In the genomic region with DNA sequence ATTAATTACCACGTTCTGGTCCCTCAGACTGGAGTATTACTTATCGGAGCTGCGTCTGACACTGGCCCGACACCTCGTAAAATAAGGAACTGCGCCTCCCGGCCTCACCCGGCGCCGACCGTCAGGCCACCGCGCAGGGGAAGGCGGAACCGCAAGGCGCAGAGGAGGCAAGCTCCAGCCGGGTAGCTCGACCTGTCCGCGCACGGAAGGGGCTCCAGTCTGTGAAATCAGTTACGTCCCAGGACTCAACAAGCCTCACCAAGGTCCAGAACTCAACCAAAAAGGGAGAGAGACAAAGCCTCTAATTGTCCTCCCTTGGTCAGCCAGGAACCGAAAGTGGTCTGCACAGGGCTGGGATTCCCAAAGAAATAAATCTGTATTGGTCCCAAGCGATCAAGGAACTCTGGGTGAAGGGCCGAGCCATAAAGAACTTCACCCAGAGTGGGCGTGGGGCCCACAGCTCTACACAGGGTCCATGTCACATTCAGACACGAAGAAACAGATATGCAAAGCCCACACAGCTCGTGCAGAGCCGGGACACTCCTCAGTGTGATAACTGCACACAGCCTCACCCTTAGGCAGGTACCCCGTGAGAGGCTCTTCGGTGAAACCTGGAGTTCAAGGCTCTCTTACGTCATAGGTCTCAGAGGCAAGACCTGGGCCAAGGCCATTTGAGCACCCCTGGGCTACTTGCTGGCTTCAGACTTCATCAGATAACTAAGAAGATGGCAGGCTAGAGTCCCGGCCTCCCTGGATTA, we compare ENCODE assay signal across 7 mouse cellular contexts. TPM values are rescaled to one million over a fixed set of nuclear protein-coding genes. Genes with fewer than 3 reads are reported as not detected.
DNase-seq lines count a peak whose midpoint lies in the region; ATAC-seq and TF ChIP-seq lines count a peak whose summit lies in the region.

No protein-coding gene starts in this region.

- no peak for TF ChIP-seq EP300 in lung, postnatal 0 days (IDR thresholded peaks at IDR 0.05)

- peaks cover 91% of the 10 kb centered on the region for H3K27me3 ChIP-seq in lung, postnatal 0 days (replicated peaks; ENCODE audit: insufficient read depth, low read length)
- peaks cover 100% of the 10 kb centered on the region for H3K27me3 ChIP-seq in heart, embryonic 13.5 days (replicated peaks)
- peaks cover 97% of the 10 kb centered on the region for H3K27me3 ChIP-seq in limb, embryonic 11.5 days (ENCODE audit: control insufficient read depth, insufficient read depth, low read length)
- H3K27me3 ChIP-seq in stomach, embryonic 14.5 days (ENCODE audit: control insufficient read depth, insufficient read depth, low read length) = peaks cover 74% of the 10 kb centered on the region

- peak; percentile 37 for DNase-seq in lung, postnatal 0 days (ENCODE audit: low spot score)
- no peak for DNase-seq in lung, postnatal 10 days
- peak; percentile 67 for DNase-seq in limb, embryonic 11.5 days (ENCODE audit: low spot score)
- DNase-seq in left cerebral cortex, adult 18-20 months (ENCODE audit: low spot score in 2 of 2) = no peak
- DNase-seq in ovary, adult 18-20 months (ENCODE audit: low spot score) = no peak

- peak overlapping the region; percentile 31 for H3K4me3 ChIP-seq in lung, postnatal 0 days (ENCODE audit: low read depth, low read length)
- H3K4me3 ChIP-seq in heart, embryonic 13.5 days = peak overlapping the region; percentile 41
- H3K4me3 ChIP-seq in limb, embryonic 11.5 days (ENCODE audit: low read depth, low read length) = 0 out of 2 replicates have a peak overlapping the region, but pooled peaks have one; percentile 5
- peak overlapping the region; percentile 4; the same call in 1 of the 2 replicates for H3K4me3 ChIP-seq in stomach, embryonic 14.5 days (ENCODE audit: low read depth, low read length)

- H3K27ac ChIP-seq in lung, postnatal 0 days (ENCODE audit: low read length) = no peak overlapping the region
- no peak overlapping the region for H3K27ac ChIP-seq in heart, embryonic 13.5 days (replicated peaks)
- no peak overlapping the region for H3K27ac ChIP-seq in limb, embryonic 11.5 days (replicated peaks; ENCODE audit: low read depth, low read length)
- no peak overlapping the region for H3K27ac ChIP-seq in stomach, embryonic 14.5 days (ENCODE audit: low read length)

- H3K36me3 ChIP-seq in lung, postnatal 0 days (ENCODE audit: insufficient read depth, low read length) = no peaks in the 10 kb centered on the region
- H3K36me3 ChIP-seq in heart, embryonic 13.5 days = no peaks in the 10 kb centered on the region
- H3K36me3 ChIP-seq in limb, embryonic 11.5 days (ENCODE audit: control insufficient read depth, insufficient read depth, low read length) = no peaks in the 10 kb centered on the region
- H3K36me3 ChIP-seq in stomach, embryonic 14.5 days (ENCODE audit: control insufficient read depth, insufficient read depth, low read length) = no peaks in the 10 kb centered on the region

- ATAC-seq in lung, postnatal 0 days = no peak
- ATAC-seq in heart, embryonic 13.5 days (ENCODE audit: extremely low read depth, insufficient number of reproducible peaks, low FRiP score, low TSS enrichment) = no peak
- ATAC-seq in limb, embryonic 11.5 days (ENCODE audit: insufficient number of reproducible peaks, low FRiP score, low TSS enrichment, low read depth) = no peak
- no peak for ATAC-seq in stomach, embryonic 14.5 days (ENCODE audit: insufficient number of reproducible peaks, insufficient read depth, low FRiP score, low read depth)

- peak overlapping the region; percentile 51 for H3K4me2 ChIP-seq in lung, postnatal 0 days (replicated peaks; ENCODE audit: low read depth, low read length)
- H3K4me2 ChIP-seq in heart, embryonic 13.5 days = peak overlapping the region; percentile 64
- peak overlapping the region; percentile 15 for H3K4me2 ChIP-seq in limb, embryonic 11.5 days (ENCODE audit: low read depth, severe bottlenecking)
- H3K4me2 ChIP-seq in stomach, embryonic 14.5 days (replicated peaks; ENCODE audit: low read depth, low read length) = no peak overlapping the region

- H3K9ac ChIP-seq in lung, postnatal 0 days (replicated peaks; ENCODE audit: low read depth) = no peak overlapping the region
- H3K9ac ChIP-seq in heart, embryonic 13.5 days = no peak overlapping the region
- no peak overlapping the region for H3K9ac ChIP-seq in limb, embryonic 11.5 days (ENCODE audit: low read length)
- H3K9ac ChIP-seq in stomach, embryonic 14.5 days (replicated peaks; ENCODE audit: low read depth, low read length) = no peak overlapping the region

- WGBS in lung, postnatal 0 days = under 1% methylated on average over 33 of the region's 33 CpGs
- 1% methylated on average over 33 of the region's 33 CpGs for WGBS in heart, embryonic 13.5 days
- WGBS in limb, embryonic 11.5 days = under 1% methylated on average over 33 of the region's 33 CpGs
- WGBS in stomach, embryonic 14.5 days = 2% methylated on average over 33 of the region's 33 CpGs

- no peaks in the 10 kb centered on the region for H3K9me3 ChIP-seq in lung, postnatal 0 days (ENCODE audit: low read length)
- H3K9me3 ChIP-seq in heart, embryonic 13.5 days = no peaks in the 10 kb centered on the region
- H3K9me3 ChIP-seq in limb, embryonic 11.5 days (ENCODE audit: control insufficient read depth, low read length) = no peaks in the 10 kb centered on the region
- no peaks in the 10 kb centered on the region for H3K9me3 ChIP-seq in stomach, embryonic 14.5 days (ENCODE audit: control insufficient read depth, low read depth, low read length)

- no peak for TF ChIP-seq CTCF in lung, postnatal 0 days (IDR thresholded peaks at IDR 0.05)

- H3K4me1 ChIP-seq in lung, postnatal 0 days (ENCODE audit: insufficient read depth, low read depth, low read length) = no peaks in the 10 kb centered on the region
- H3K4me1 ChIP-seq in heart, embryonic 13.5 days = peaks cover 36% of the 10 kb centered on the region
- peaks cover 8% of the 10 kb centered on the region for H3K4me1 ChIP-seq in limb, embryonic 11.5 days (ENCODE audit: control insufficient read depth, insufficient read depth, low read length)
- H3K4me1 ChIP-seq in stomach, embryonic 14.5 days (ENCODE audit: control insufficient read depth, insufficient read depth, low read length) = peaks cover 5% of the 10 kb centered on the region; the same call in 1 of the 2 replicates

RNA-seq across cellular contexts. Expression of gene Lbx1, which starts 6.1 kb away (rescaled TPM):
- not detected in 2 replicates for polyA plus RNA-seq in lung, postnatal 0 days (2015; fragmentation: Nextera tagmentation; extraction: Ambion mirVana)
- polyA plus RNA-seq in heart, embryonic 13.5 days (2015; fragmentation: Nextera tagmentation; extraction: Ambion mirVana) = not detected in 2 replicates
- polyA plus RNA-seq in limb, embryonic 11.5 days (2014; fragmentation: Nextera tagmentation; extraction: Ambion mirVana) = 5.0 and 5.1 TPM in 2 replicates
- not detected in 2 replicates for polyA plus RNA-seq in stomach, embryonic 14.5 days (2014; fragmentation: Nextera tagmentation; extraction: Ambion mirVana)
- not detected for total RNA-seq in left cerebral cortex, adult 18-20 months (2021)

Comparison
In these comparisons a context has a peak if more than half of its experiments do, and no peak if none do; other contexts are left out.
1. DNase-seq: peak in lung, postnatal 0 days (single experiment) and limb, embryonic 11.5 days (single experiment); none in lung, postnatal 10 days (single experiment), left cerebral cortex, adult 18-20 months (0 of 2) and ovary, adult 18-20 months (single experiment).
2. Peak in every context shown above with its lines, with median percentiles within 50 percentile points of each other: H3K4me3 ChIP-seq.